Mouse (Mus musculus): ENCODE measurements around the gene 0610037L13Rik. TPM values are rescaled to one million over a fixed set of nuclear protein-coding genes. Genes with fewer than 3 reads are reported as not detected.

Gene 0610037L13Rik
- polyA plus RNA-seq, 1 experiment: 216 TPM

GRCm38 (mm10) chr4:107920336-107920735 is 30.7 kb downstream of the 0610037L13Rik start:
- no peak for DNase-seq (ENCODE audit: low spot score)

GRCm38 (mm10) chr4:107921152-107921695 is 31.6 kb downstream of the 0610037L13Rik start:
- DNase-seq (ENCODE audit: low spot score): no peak

GRCm38 (mm10) chr4:107921952-107922351 is 32.3 kb downstream of the 0610037L13Rik start:
- no peak for DNase-seq (ENCODE audit: low spot score)

- DNase-seq (ENCODE audit: low spot score): peak; percentile 91
Measured at GRCm38 (mm10) chr4:107923145-107923802, 33.7 kb downstream of the 0610037L13Rik start, which contains the start of gene Cpt2. Gene Cpt2, minus strand, starts transcription at chr4:107923610.

- DNase-seq (ENCODE audit: low spot score): no peak
Measured at GRCm38 (mm10) chr4:107923803-107924194, 34.2 kb downstream of the 0610037L13Rik start.

GRCm38 (mm10) chr4:107928269-107928668 is 38.7 kb downstream of the 0610037L13Rik start:
- no peak for DNase-seq (ENCODE audit: low spot score)

GRCm38 (mm10) chr4:107928726-107929125 is 39.1 kb downstream of the 0610037L13Rik start:
- DNase-seq (ENCODE audit: low spot score): no peak

- no peak for DNase-seq (ENCODE audit: low spot score)
Measured at GRCm38 (mm10) chr4:107931453-107931852, 41.8 kb downstream of the 0610037L13Rik start.

- no peak for DNase-seq (ENCODE audit: low spot score)
Measured at GRCm38 (mm10) chr4:107933239-107933638, 43.6 kb downstream of the 0610037L13Rik start.

GRCm38 (mm10) chr4:107935254-107935653 is 45.6 kb downstream of the 0610037L13Rik start:
- no peak for DNase-seq (ENCODE audit: low spot score)

GRCm38 (mm10) chr4:107937338-107937737 is 47.7 kb downstream of the 0610037L13Rik start:
- no peak for DNase-seq (ENCODE audit: low spot score)

- no peak for DNase-seq (ENCODE audit: low spot score)
Measured at GRCm38 (mm10) chr4:107938124-107938523, 48.5 kb downstream of the 0610037L13Rik start.

GRCm38 (mm10) chr4:107942741-107943140 is 53.1 kb downstream of the 0610037L13Rik start:
- DNase-seq (ENCODE audit: low spot score): no peak

GRCm38 (mm10) chr4:107944141-107944540 is 54.5 kb downstream of the 0610037L13Rik start:
- DNase-seq (ENCODE audit: low spot score): no peak

Other genes starting within 250 kb of the 0610037L13Rik start
- not detected in 2 replicates for gene Dmrtb1, start 205.6 kb upstream of the 0610037L13Rik start, polyA plus RNA-seq (2012; rRNA removed)
- 0.61 and 0.66 TPM in 2 replicates for gene Lrp8, start 87.6 kb upstream of the 0610037L13Rik start, polyA plus RNA-seq (2012; rRNA removed)
- 83.8 and 88.7 TPM in 2 replicates for gene Magoh, start 10.1 kb upstream of the 0610037L13Rik start, polyA plus RNA-seq (2012; rRNA removed)
- gene Cpt2, start 33.8 kb downstream of the 0610037L13Rik start, polyA plus RNA-seq (2012; rRNA removed): 42.2 and 43.3 TPM in 2 replicates
- gene Slc1a7, start 78.5 kb downstream of the 0610037L13Rik start, polyA plus RNA-seq (2012; rRNA removed): 1.4 and 1.6 TPM in 2 replicates
- gene Podn, start 206.6 kb downstream of the 0610037L13Rik start, polyA plus RNA-seq (2012; rRNA removed): 93.0 and 110 TPM in 2 replicates